28 mouse cellular contexts compared by ENCODE assay signal in genomic region chr4:130085246-130085820, GRCm38 (mm10). TPM values are rescaled to one million over a fixed set of nuclear protein-coding genes. Genes with fewer than 3 reads are reported as not detected.
DNase-seq lines count a peak whose midpoint lies in the region; ATAC-seq lines count a peak whose summit lies in the region.
"Had no signal": no experiment of that assay in that cellular context is flagged by ENCODE, and none has a peak within 500 bp of the region (broad histone marks: within the 10 kb centered on the region; RNA-seq: fewer than 3 reads in every experiment).

No protein-coding gene starts in this region.

- no peaks in the 10 kb centered on the region for H3K36me3 ChIP-seq in hindbrain, embryonic 12.5 days
- no peaks in the 10 kb centered on the region for H3K36me3 ChIP-seq in hindbrain, embryonic 13.5 days
- H3K36me3 ChIP-seq: liver, embryonic 12.5 days; neural tube, embryonic 12.5 days had no signal

- DNase-seq in cerebellum, adult 11 months = peak; percentile 40
- no peak for DNase-seq in cerebellum, postnatal 4 days (ENCODE audit: low spot score in 2 of 2)
- peak; percentile 41 for DNase-seq in NIH3T3 (ENCODE audit: low read depth)
- DNase-seq in cerebellum, postnatal 25 days = peak; percentile 64 to 65
- no peak for DNase-seq in left cerebral cortex, adult 18-20 months (ENCODE audit: low spot score in 2 of 2)
- no peak for DNase-seq in layer of hippocampus, adult 9-11 months
- DNase-seq: gastrocnemius, postnatal 10 days; kidney, adult 8-10 months; kidney, postnatal 25 days; layer of hippocampus, postnatal 36 days; lung, adult 2 months; midbrain, embryonic 14.5 days; retina, postnatal 1 day; right cerebral cortex, postnatal 25 days; thymus, postnatal 14 days had no signal

- no peaks in the 10 kb centered on the region for H3K9me3 ChIP-seq in hindbrain, embryonic 12.5 days (replicated peaks)
- no peaks in the 10 kb centered on the region for H3K9me3 ChIP-seq in hindbrain, embryonic 13.5 days
- H3K9me3 ChIP-seq: embryonic facial prominence, embryonic 15.5 days; liver, embryonic 12.5 days; neural tube, embryonic 12.5 days had no signal

- peaks cover 35% of the 10 kb centered on the region for H3K27me3 ChIP-seq in hindbrain, embryonic 12.5 days
- peaks cover 40% of the 10 kb centered on the region for H3K27me3 ChIP-seq in hindbrain, embryonic 13.5 days

- H3K9ac ChIP-seq in hindbrain, embryonic 12.5 days = 0 out of 2 replicates have a peak overlapping the region, but pooled peaks have one; percentile 5
- no peak overlapping the region for H3K9ac ChIP-seq in hindbrain, embryonic 13.5 days
- H3K9ac ChIP-seq: embryonic facial prominence, embryonic 15.5 days; liver, embryonic 12.5 days; neural tube, embryonic 12.5 days had no signal

- peaks cover 26% of the 10 kb centered on the region for H3K4me1 ChIP-seq in hindbrain, embryonic 12.5 days
- peaks cover 36% of the 10 kb centered on the region for H3K4me1 ChIP-seq in hindbrain, embryonic 13.5 days (replicated peaks)
- H3K4me1 ChIP-seq: liver, embryonic 12.5 days had no signal

- H3K27ac ChIP-seq in hindbrain, embryonic 12.5 days = no peak overlapping the region
- no peak overlapping the region for H3K27ac ChIP-seq in hindbrain, embryonic 13.5 days
- H3K27ac ChIP-seq: embryonic facial prominence, embryonic 15.5 days; layer of hippocampus, adult 2 months; liver, embryonic 12.5 days; neural tube, embryonic 12.5 days had no signal

- no peak for ATAC-seq in hindbrain, embryonic 12.5 days (ENCODE audit: low FRiP score)
- no peak for ATAC-seq in hindbrain, embryonic 13.5 days (ENCODE audit: low FRiP score)
- ATAC-seq: forebrain, embryonic 16.5 days; inflammation-experienced regulatory T-cells, adult 6 months; liver, embryonic 12.5 days had no signal

- 68% methylated on average over 12 of the region's 12 CpGs for WGBS in hindbrain, embryonic 12.5 days
- 62% methylated on average over 12 of the region's 12 CpGs for WGBS in hindbrain, embryonic 13.5 days

- no peak overlapping the region for H3K4me3 ChIP-seq in hindbrain, embryonic 12.5 days
- H3K4me3 ChIP-seq in hindbrain, embryonic 13.5 days = no peak overlapping the region
- H3K4me3 ChIP-seq: embryonic facial prominence, embryonic 15.5 days; layer of hippocampus, adult 2 months; liver, embryonic 12.5 days; neural tube, embryonic 12.5 days had no signal

- H3K4me2 ChIP-seq in hindbrain, embryonic 12.5 days (replicated peaks) = no peak overlapping the region
- no peak overlapping the region for H3K4me2 ChIP-seq in hindbrain, embryonic 13.5 days
- H3K4me2 ChIP-seq: embryonic facial prominence, embryonic 15.5 days; heart, embryonic 11.5 days; liver, embryonic 12.5 days; neural tube, embryonic 12.5 days had no signal

RNA-seq across cellular contexts. Expression of gene Pef1, which starts 17.0 kb away (rescaled TPM):
- polyA plus RNA-seq in hindbrain, embryonic 12.5 days (2016; fragmentation: Nextera tagmentation; extraction: Ambion mirVana) = 59.7 and 61.0 TPM in 2 replicates
- 65.1 and 65.7 TPM in 2 replicates for polyA plus RNA-seq in hindbrain, embryonic 13.5 days (2015; fragmentation: Nextera tagmentation; extraction: Ambion mirVana)
- 10 to 100 TPM; 79.7 to 82.3 TPM for total RNA-seq in left cerebral cortex, adult 18-20 months (2021)

RNA-seq across cellular contexts. Expression of gene Col16a1, which starts 37.7 kb away (rescaled TPM):
- polyA plus RNA-seq in hindbrain, embryonic 12.5 days (2016; fragmentation: Nextera tagmentation; extraction: Ambion mirVana) = 29.8 and 32.5 TPM in 2 replicates
- polyA plus RNA-seq in hindbrain, embryonic 13.5 days (2015; fragmentation: Nextera tagmentation; extraction: Ambion mirVana) = 5.8 and 14.3 TPM in 2 replicates
- 10 to 100 TPM; 14.6 to 15.8 TPM for total RNA-seq in left cerebral cortex, adult 18-20 months (2021)
- total RNA-seq: megakaryocyte, adult 5-6 weeks had no signal
- polyA plus RNA-seq: inflammation-experienced regulatory T-cells, adult 6 months had no signal

RNA-seq across cellular contexts. Expression of gene Hcrtr1, which starts 53.8 kb away (rescaled TPM):
- polyA plus RNA-seq in hindbrain, embryonic 12.5 days (2016; fragmentation: Nextera tagmentation; extraction: Ambion mirVana) = 1.0 and 1.3 TPM in 2 replicates
- 0.60 and 1.0 TPM in 2 replicates for polyA plus RNA-seq in hindbrain, embryonic 13.5 days (2015; fragmentation: Nextera tagmentation; extraction: Ambion mirVana)
- total RNA-seq in left cerebral cortex, adult 18-20 months (2021) = 1 to 10 TPM; 1.6 to 2.4 TPM
- total RNA-seq: common myeloid progenitor, adult 5-6 weeks; gastrocnemius, postnatal 10 days; granulocyte monocyte progenitor cell, adult 5-6 weeks; heart, postnatal 10 days; megakaryocyte, adult 5-6 weeks had no signal
- polyA plus RNA-seq: embryonic facial prominence, embryonic 15.5 days; inflammation-experienced regulatory T-cells, adult 6 months; liver, embryonic 12.5 days had no signal

Comparison
In these comparisons a context has a peak if more than half of its experiments do, and no peak if none do; other contexts are left out.
1. DNase-seq: peak in cerebellum, adult 11 months (single experiment), NIH3T3 (single experiment) and cerebellum, postnatal 25 days (2 of 2); none in cerebellum, postnatal 4 days (0 of 2), left cerebral cortex, adult 18-20 months (0 of 2) and layer of hippocampus, adult 9-11 months (single experiment).